Mouse (Mus musculus) midbrain, embryonic 16.5 days (tissue): ENCODE measurements at regions not wholly inside any gene's neighbourhood (a gene's known extent, or its start where the extent isn't known, plus 50 kb on each side); places are given as distances from the start of the nearest gene placed in this dataset.

Experiments used
- ATAC-seq: fragments of 200-750 bp; cut with Nextera tagmentation; 2 replicates; pipeline ENCODE4 v1.8.0; 2017; ENCODE audit warnings: moderate TSS enrichment
- H3K27ac ChIP-seq: fragments of 300-500 bp; sonication (generic); 2 replicates; pipeline ENCODE4 v1.5.1; 2014; ENCODE audit warnings: mild to moderate bottlenecking, low read length, mixed read lengths
- H3K27me3 ChIP-seq: fragments of 300-500 bp; sonication (generic); 2 replicates; pipeline ENCODE4 v1.6.1; 2014; ENCODE audit warnings: low read depth, low read length, mixed read lengths; ENCODE audit not compliant: control insufficient read depth, insufficient read depth
- H3K36me3 ChIP-seq: fragments of 300-500 bp; sonication (generic); 2 replicates; pipeline ENCODE4 v1.6.1; 2014; ENCODE audit warnings: mild to moderate bottlenecking, low read length, moderate library complexity, mixed read lengths; ENCODE audit not compliant: control insufficient read depth, insufficient read depth
- H3K4me1 ChIP-seq: fragments of 300-500 bp; sonication (generic); 2 replicates; pipeline ENCODE4 v1.6.1; 2014; ENCODE audit warnings: mild to moderate bottlenecking, low read length, mixed read lengths; ENCODE audit not compliant: control insufficient read depth, insufficient read depth
- H3K4me2 ChIP-seq: fragments of 300-500 bp; sonication (generic); 2 replicates; pipeline ENCODE4 v1.6.1; 2014; ENCODE audit warnings: mild to moderate bottlenecking, low read length, mixed read lengths
- H3K4me3 ChIP-seq: fragments of 300-500 bp; sonication (generic); 2 replicates; pipeline ENCODE4 v1.5.1; 2014; ENCODE audit warnings: low read depth, mild to moderate bottlenecking, low read length, moderate library complexity, mixed read lengths
- H3K9ac ChIP-seq: fragments of 300-500 bp; sonication (generic); 2 replicates; pipeline ENCODE4 v1.6.1; 2014; ENCODE audit warnings: low read depth, low read length, mixed read lengths
- H3K9me3 ChIP-seq: fragments of 300-500 bp; sonication (generic); replicated peaks from 2 replicates; pipeline ENCODE4 v1.6.1; 2014; ENCODE audit warnings: mild to moderate bottlenecking, low read length, mixed read lengths; ENCODE audit not compliant: control insufficient read depth, poor library complexity, severe bottlenecking
- WGBS: fragments of 180-500 bp; shearing (Covaris S2); extraction: QIAGEN DNeasy Blood & Tissue Kit; methylation state at CpG from one replicate; pipeline ENCODE4 v1.1.7; 2014; 5-methylcytosine and 5-hydroxymethylcytosine counted together

- no peak overlapping the region for H3K9ac ChIP-seq
- ATAC-seq, result 0 out of 2 replicates have a peak, but pooled peaks have one; percentile 21
- WGBS, result 31% methylated on average over 7 of the region's 7 CpGs
- peaks cover 3% of the 10 kb centered on the region; the same call in 1 of the 2 replicates for H3K4me1 ChIP-seq
- no peak overlapping the region for H3K4me3 ChIP-seq
- H3K4me2 ChIP-seq, result no peak overlapping the region
- H3K36me3 ChIP-seq, result no peaks in the 10 kb centered on the region
- no peaks in the 10 kb centered on the region for H3K27me3 ChIP-seq
- H3K27ac ChIP-seq, result no peak overlapping the region
- no peaks in the 10 kb centered on the region for H3K9me3 ChIP-seq
Measured at GRCm38 (mm10) chr1:89332676-89333075, 121.9 kb upstream of the Agap1 start.

DNA sequence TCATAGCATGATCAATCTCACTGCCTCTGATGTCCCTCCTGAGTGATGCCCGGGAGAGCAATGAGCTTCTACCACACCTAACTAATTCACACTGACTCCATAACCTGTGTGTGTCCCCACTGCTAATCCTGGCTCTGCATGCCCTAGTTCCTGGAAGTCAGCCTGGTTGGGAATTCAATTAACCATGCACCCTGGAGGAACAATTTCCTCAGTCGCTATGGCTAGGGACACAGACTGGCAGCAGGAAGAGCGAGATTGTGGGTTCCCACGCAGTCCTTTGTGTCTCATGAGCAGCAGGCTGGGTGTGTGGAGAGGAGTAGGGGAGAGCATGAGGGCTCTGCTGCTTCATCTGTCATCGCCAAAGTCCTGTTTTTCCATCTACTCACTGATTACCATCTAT lies 116.7 kb upstream of the Agap1 start:
- Histone ChIP-seq H3K4me2 (no peak overlapping the region), H3K9me3 (no peaks in the 10 kb centered on the region), H3K27me3 (no peaks in the 10 kb centered on the region), H3K4me3 (no peak overlapping the region), H3K36me3 (no peaks in the 10 kb centered on the region), H3K27ac (no peak overlapping the region), H3K4me1 (no peaks in the 10 kb centered on the region), H3K9ac (no peak overlapping the region)
- no peak for ATAC-seq
- WGBS, result 83% methylated on average over 5 of the region's 5 CpGs

DNA sequence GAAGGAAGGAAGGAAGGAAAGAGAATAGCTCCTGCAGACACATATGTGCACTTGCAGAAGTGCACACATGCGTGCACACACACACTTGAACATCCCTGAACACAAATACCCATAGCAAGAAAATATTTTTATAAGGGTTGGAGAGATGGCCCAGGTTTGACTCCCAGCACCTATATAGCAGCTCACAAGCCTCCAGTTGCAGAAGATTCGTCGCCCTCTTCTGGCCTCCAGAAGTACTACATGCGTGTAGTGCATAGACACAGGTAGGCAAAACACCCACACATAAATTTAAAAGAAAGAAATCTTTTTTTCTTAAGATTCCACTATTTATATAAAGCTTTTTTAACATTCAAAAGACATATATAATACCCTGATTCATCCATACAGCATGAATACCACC lies 111.8 kb upstream of the Agap1 start:
- no peak for ATAC-seq
- no peak overlapping the region for H3K9ac ChIP-seq
- H3K27ac ChIP-seq, result no peak overlapping the region
- no peaks in the 10 kb centered on the region for H3K36me3 ChIP-seq
- H3K4me2 ChIP-seq, result no peak overlapping the region
- WGBS, result 49% methylated on average over 4 of the region's 4 CpGs
- no peaks in the 10 kb centered on the region; the same call in 1 of the 2 replicates for H3K27me3 ChIP-seq
- no peaks in the 10 kb centered on the region for H3K9me3 ChIP-seq
- no peaks in the 10 kb centered on the region for H3K4me1 ChIP-seq
- no peak overlapping the region for H3K4me3 ChIP-seq

DNA sequence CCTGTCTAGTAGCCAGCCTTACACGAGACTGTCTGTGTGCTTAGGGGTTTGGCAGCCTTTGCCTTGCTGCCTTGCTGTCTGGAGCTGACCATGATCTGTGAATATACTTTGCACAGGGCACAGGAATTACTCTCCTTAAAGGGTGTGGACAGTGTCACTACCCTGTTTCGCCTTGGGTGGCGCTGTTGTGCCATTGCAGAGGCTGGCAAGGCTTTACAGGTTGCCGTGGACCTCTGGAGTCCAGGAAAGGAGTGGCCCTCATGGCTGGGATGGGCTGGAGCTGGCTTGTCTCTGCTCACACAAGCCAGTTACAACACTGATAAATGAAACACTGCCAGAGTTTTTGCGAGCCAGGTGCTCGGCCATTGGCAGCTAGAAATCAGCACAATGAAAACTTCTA lies 110.1 kb upstream of the Agap1 start:
- H3K4me1 ChIP-seq, result no peaks in the 10 kb centered on the region
- H3K27ac ChIP-seq, result no peak overlapping the region
- no peak overlapping the region for H3K4me2 ChIP-seq
- ATAC-seq, result no peak
- WGBS, result 43% methylated on average over 6 of the region's 6 CpGs
- H3K9me3 ChIP-seq, result no peaks in the 10 kb centered on the region
- H3K4me3 ChIP-seq, result no peak overlapping the region
- no peaks in the 10 kb centered on the region; the same call in 1 of the 2 replicates for H3K27me3 ChIP-seq
- no peak overlapping the region for H3K9ac ChIP-seq
- H3K36me3 ChIP-seq, result no peaks in the 10 kb centered on the region

GRCm38 (mm10) chr1:89347341-89347740 lies 107.3 kb upstream of the Agap1 start:
- Histone ChIP-seq H3K9me3 (no peaks in the 10 kb centered on the region), H3K4me2 (no peak overlapping the region), H3K27me3 (no peaks in the 10 kb centered on the region; the same call in 1 of the 2 replicates), H3K9ac (no peak overlapping the region), H3K4me3 (no peak overlapping the region), H3K36me3 (no peaks in the 10 kb centered on the region), H3K27ac (no peak overlapping the region), H3K4me1 (no peaks in the 10 kb centered on the region)
- no peak for ATAC-seq
- WGBS, result 62% methylated on average over 3 of the region's 3 CpGs

DNA sequence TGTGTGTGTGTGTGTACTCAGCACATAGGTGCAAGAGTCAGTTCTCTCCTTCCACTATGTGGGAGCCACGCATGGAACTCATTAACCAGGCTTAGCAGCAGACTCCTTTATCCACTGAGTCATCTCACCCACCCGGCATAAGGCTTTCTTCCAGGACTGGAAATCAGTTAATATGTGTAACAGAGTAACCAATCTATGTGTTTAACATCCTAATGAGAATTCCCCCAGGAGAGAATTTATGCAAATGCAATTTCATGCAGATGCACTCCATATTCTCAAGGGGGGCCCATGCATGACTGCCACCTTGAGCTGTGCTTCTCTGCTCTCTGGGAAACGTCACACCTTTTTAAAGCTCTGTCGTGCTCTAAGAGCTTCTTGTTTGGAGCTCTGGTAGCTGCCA lies 101.7 kb upstream of the Agap1 start:
- no peak for ATAC-seq
- Histone ChIP-seq H3K27me3 (no peaks in the 10 kb centered on the region), H3K4me3 (no peak overlapping the region), H3K27ac (no peak overlapping the region), H3K4me2 (no peak overlapping the region), H3K4me1 (no peaks in the 10 kb centered on the region), H3K9me3 (no peaks in the 10 kb centered on the region), H3K9ac (no peak overlapping the region), H3K36me3 (no peaks in the 10 kb centered on the region)
- WGBS, result 43% methylated on average over 4 of the region's 4 CpGs

DNA sequence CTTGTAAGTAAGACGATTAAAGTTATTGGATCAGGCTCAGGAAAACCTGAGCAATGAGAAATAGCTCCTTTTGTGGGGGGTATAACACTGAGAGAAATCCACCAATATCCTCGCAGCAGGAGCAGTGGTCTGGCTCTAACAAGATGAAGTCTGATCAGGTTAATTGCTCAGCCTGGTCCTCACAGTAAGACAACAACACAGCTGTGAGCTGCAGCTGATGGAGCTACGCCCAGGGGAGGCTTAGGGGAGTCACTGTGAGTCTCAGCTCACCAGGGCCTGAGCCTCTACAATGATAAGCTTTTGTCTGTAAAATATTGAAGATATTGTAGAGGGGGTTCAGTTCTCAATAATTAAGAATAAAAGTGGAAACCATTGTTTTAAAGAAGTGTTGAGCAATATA lies 95.3 kb upstream of the Agap1 start:
- Histone ChIP-seq H3K4me1 (no peaks in the 10 kb centered on the region), H3K4me3 (no peak overlapping the region), H3K4me2 (no peak overlapping the region), H3K27me3 (no peaks in the 10 kb centered on the region), H3K36me3 (no peaks in the 10 kb centered on the region), H3K9ac (no peak overlapping the region), H3K27ac (no peak overlapping the region), H3K9me3 (no peaks in the 10 kb centered on the region)
- no peak for ATAC-seq
- 47% methylated on average over 3 of the region's 3 CpGs for WGBS

DNA sequence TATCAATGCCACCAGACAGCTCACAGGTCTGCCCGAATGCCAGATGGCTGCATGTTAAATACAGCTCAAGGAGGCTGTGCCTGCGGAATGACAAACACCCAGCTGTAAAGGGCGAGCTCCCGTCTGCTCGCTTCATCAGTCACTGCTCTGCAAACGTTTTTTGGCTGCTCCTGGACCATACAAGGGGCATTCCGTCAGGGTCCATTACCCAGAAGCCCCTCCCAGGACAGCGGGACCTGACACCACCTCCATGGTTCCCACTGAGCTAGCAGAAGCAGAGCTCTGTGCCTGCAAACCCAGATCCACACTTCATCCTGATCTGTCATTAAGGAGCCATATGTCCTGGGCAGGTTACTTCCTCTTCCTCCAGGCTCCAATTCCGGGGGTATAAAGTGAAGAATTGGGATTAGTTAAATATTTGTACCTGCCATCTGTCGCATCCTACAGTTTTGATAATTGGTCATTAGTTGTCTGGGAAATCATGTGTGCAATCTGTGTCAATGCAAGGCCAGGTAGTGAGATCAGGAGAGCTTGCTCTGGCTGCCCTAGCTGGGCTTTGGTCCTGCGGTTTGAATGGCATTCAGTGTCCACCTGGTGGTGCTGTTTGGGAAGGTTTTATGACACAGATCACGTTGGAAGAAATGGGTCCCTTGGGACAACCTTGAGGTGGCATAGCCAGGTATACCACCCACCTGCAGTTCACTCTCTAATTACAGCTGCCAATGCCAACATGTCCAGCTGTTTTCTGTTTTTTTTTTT lies 89.9 kb upstream of the Agap1 start:
- peak; percentile 54; the same call in 1 of the 2 replicates for ATAC-seq
- H3K36me3 ChIP-seq, result no peaks in the 10 kb centered on the region
- 53% methylated on average over 12 of the region's 12 CpGs for WGBS

GRCm38 (mm10) chr1:89366891-89367290 lies 87.7 kb upstream of the Agap1 start:
- H3K9me3 ChIP-seq, result no peaks in the 10 kb centered on the region
- WGBS, result 96% methylated on average over 5 of the region's 5 CpGs
- H3K4me3 ChIP-seq, result no peak overlapping the region
- no peak overlapping the region for H3K4me2 ChIP-seq
- ATAC-seq, result no peak
- no peak overlapping the region for H3K27ac ChIP-seq
- H3K9ac ChIP-seq, result no peak overlapping the region
- H3K27me3 ChIP-seq, result no peaks in the 10 kb centered on the region
- no peaks in the 10 kb centered on the region for H3K36me3 ChIP-seq
- no peaks in the 10 kb centered on the region for H3K4me1 ChIP-seq

More for the DNA sequence above, 89.9 kb upstream of the Agap1 start:
- Histone ChIP-seq H3K4me3 (no peak overlapping the region), H3K9me3 (no peaks in the 10 kb centered on the region), H3K9ac (no peak overlapping the region), H3K4me1 (no peaks in the 10 kb centered on the region), H3K4me2 (no peak overlapping the region), H3K27me3 (no peaks in the 10 kb centered on the region), H3K27ac (no peak overlapping the region)
